Mouse (Mus musculus) heart, embryonic 14.5 days (tissue): Measurements from ENCODE around the gene Fam227a. TPM values are rescaled to one million over a fixed set of nuclear protein-coding genes. Genes with fewer than 3 reads are reported as not detected.

Source experiments
- ATAC-seq: fragments of 200-750 bp; cut with Nextera tagmentation; 2 replicates; pipeline ENCODE4 v1.8.0; 2017; ENCODE audit warnings: low read depth, moderate TSS enrichment; ENCODE audit not compliant: insufficient number of reproducible peaks, insufficient read depth, low FRiP score
- H3K27ac ChIP-seq, 2 experiments: fragments of 200-500 bp in 1 of 2; fragments of 300-500 bp in 1 of 2; sonication (generic) in 1 of 2; replicated peaks in 1 of 2; 2 replicates each; pipeline ENCODE4 v1.5.1; 2012 to 2014; ENCODE audit warnings: low read depth in 2 of 2, low read length in 2 of 2, control low read depth in 1 of 2, mild to moderate bottlenecking in 1 of 2, mixed read lengths in 1 of 2; ENCODE audit not compliant: control insufficient read depth in 1 of 2, insufficient read depth in 1 of 2
- H3K27me3 ChIP-seq: fragments of 300-500 bp; sonication (generic); 2 replicates; pipeline ENCODE4 v1.6.1; 2014; ENCODE audit warnings: mild to moderate bottlenecking, low read length, control low read depth; ENCODE audit not compliant: control insufficient read depth, insufficient read depth
- H3K36me3 ChIP-seq: fragments of 300-500 bp; sonication (generic); 2 replicates; pipeline ENCODE4 v1.6.1; 2014; ENCODE audit warnings: mild to moderate bottlenecking, control low read depth, low read length, mixed read lengths; ENCODE audit not compliant: control insufficient read depth, insufficient read depth
- H3K4me1 ChIP-seq, 2 experiments: fragments of 200-500 bp in 1 of 2; fragments of 300-500 bp in 1 of 2; sonication (generic) in 1 of 2; 2 replicates each; pipeline ENCODE4 v1.6.1; 2012 to 2014; ENCODE audit warnings: low read length in 2 of 2, control low read depth in 1 of 2, mixed read lengths in 1 of 2; ENCODE audit not compliant: control insufficient read depth in 2 of 2, insufficient read depth in 2 of 2
- H3K4me2 ChIP-seq: fragments of 300-500 bp; sonication (generic); 2 replicates; pipeline ENCODE4 v1.6.1; 2014; ENCODE audit warnings: mild to moderate bottlenecking, low read length
- H3K4me3 ChIP-seq, 2 experiments: fragments of 200-500 bp in 1 of 2; fragments of 300-500 bp in 1 of 2; sonication (generic) in 1 of 2; 2 replicates each; pipeline ENCODE4 v1.5.1; 2012 to 2014; ENCODE audit warnings: low read length in 2 of 2, mild to moderate bottlenecking in 2 of 2, control low read depth in 1 of 2, low read depth in 1 of 2, moderate library complexity in 1 of 2; ENCODE audit not compliant: control insufficient read depth in 1 of 2, insufficient read depth in 1 of 2
- H3K9ac ChIP-seq: fragments of 300-500 bp; sonication (generic); 2 replicates; pipeline ENCODE4 v1.6.1; 2014; ENCODE audit warnings: mild to moderate bottlenecking, low read length
- H3K9me3 ChIP-seq: fragments of 300-500 bp; sonication (generic); 2 replicates; pipeline ENCODE4 v1.6.1; 2016; ENCODE audit warnings: low read length, control low read depth; ENCODE audit not compliant: control insufficient read depth
- WGBS: fragments of 180-500 bp; shearing (Covaris S2); extraction: QIAGEN DNeasy Blood & Tissue Kit; methylation state at CpG from one replicate; pipeline ENCODE4 v1.1.7; 2014; 5-methylcytosine and 5-hydroxymethylcytosine counted together
- polyA plus RNA-seq: library from polyadenylated mRNA; unstranded; fragments of >200 nt; fragmentation: Nextera tagmentation; extraction: Ambion mirVana; gene quantifications from 2 replicates; pipeline ENCODE4 v1.2.1, GENCODE M21; 2014

Gene Fam227a
- polyA plus RNA-seq, 1 experiment from 2014 or later: 2.0 TPM

DNA sequence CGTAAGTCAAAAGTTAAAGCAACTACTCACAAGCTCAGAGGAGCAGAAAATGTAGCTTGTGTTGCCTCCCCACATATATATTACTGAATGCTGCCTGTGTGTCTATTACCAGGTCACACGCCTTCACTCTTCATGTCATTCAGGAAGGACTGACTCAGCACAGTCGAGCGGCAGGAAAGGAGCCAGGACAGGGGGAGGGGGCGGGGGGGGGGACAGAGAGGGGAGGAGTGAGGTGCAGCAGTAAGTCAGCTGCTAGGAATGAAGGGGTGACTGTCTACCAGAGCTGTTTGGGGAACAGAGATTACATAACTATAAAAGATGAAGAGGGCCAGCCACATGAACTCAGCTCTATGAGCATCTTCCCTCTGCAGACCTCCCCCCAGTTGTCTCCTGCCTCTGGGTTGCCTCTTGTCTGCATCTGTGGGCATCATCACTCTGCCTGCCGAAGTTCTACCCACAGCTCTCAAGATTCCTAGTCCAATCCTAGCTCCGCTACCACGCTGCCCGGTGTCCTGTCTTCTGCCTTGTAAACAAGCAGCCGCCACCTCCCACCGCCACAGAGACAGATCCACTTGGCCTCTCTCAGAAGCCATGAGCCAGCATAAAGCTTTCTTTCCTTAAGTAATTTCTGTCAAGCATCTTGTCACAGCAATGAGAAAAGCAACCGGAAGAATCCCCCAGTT lies 17.5 kb downstream of the Fam227a start:
- no peak overlapping the region for H3K4me3 ChIP-seq
- H3K36me3 ChIP-seq: peaks cover 8% of the 10 kb centered on the region; the same call in 1 of the 2 replicates
- no peaks in the 10 kb centered on the region for H3K4me1 ChIP-seq
- H3K9ac ChIP-seq: no peak overlapping the region
- H3K27me3 ChIP-seq: no peaks in the 10 kb centered on the region
- ATAC-seq: no peak
- no peak overlapping the region for H3K4me2 ChIP-seq
- no peaks in the 10 kb centered on the region for H3K9me3 ChIP-seq
- no peak overlapping the region for H3K27ac ChIP-seq
- WGBS: 55% methylated on average over 11 of the region's 12 CpGs

GRCm38 (mm10) chr15:79630471-79630870 lies 28.3 kb downstream of the Fam227a start:
- Histone ChIP-seq H3K9me3 (no peaks in the 10 kb centered on the region), H3K27ac (no peak overlapping the region), H3K4me3 (no peak overlapping the region), H3K36me3 (peaks cover 7% of the 10 kb centered on the region; the same call in 1 of the 2 replicates), H3K9ac (no peak overlapping the region), H3K4me2 (no peak overlapping the region), H3K27me3 (no peaks in the 10 kb centered on the region), H3K4me1 (no peaks in the 10 kb centered on the region)
- 54% methylated on average over 2 of the region's 2 CpGs for WGBS
- ATAC-seq: no peak

DNA sequence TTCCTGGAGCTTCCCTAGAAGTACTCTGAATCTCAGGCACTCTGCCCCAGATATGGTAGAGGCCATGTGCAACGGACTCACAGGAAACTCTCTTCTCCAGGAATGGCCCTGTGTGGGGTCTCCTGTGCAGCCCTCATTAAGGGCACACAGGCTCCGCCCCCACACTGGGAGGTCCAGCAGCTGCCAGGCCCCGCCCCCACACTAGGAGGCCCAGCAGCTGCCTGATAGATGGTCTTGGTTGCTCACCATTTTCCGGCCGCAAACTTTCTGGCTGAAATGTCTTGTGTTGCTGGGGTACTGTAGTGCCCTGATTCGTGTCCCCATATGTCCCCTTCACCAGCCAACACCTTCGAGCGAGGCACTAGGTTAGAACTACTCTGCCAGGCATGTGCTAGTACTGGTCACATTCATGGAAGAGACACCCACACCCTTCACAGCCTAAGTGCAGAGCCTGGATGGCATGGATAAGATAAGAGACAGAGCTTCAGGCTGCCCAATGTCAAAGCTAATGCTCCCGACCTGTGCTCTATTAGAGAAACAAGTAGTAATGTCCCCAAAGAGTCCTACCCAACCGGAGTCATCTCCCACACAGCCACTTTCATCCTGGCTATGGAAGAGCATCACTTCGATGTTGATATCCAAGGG lies 38.9 kb downstream of the Fam227a start:
- H3K4me1 ChIP-seq: no peaks in the 10 kb centered on the region
- 0 out of 2 replicates have a peak, but pooled peaks cover 5% of the 10 kb centered on the region for H3K36me3 ChIP-seq
- H3K4me2 ChIP-seq: no peak overlapping the region
- WGBS: 70% methylated on average over 11 of the region's 11 CpGs
- no peaks in the 10 kb centered on the region for H3K9me3 ChIP-seq
- H3K27me3 ChIP-seq: no peaks in the 10 kb centered on the region
- ATAC-seq: no peak
- no peak overlapping the region for H3K4me3 ChIP-seq
- H3K9ac ChIP-seq: no peak overlapping the region
- H3K27ac ChIP-seq: no peak overlapping the region

DNA sequence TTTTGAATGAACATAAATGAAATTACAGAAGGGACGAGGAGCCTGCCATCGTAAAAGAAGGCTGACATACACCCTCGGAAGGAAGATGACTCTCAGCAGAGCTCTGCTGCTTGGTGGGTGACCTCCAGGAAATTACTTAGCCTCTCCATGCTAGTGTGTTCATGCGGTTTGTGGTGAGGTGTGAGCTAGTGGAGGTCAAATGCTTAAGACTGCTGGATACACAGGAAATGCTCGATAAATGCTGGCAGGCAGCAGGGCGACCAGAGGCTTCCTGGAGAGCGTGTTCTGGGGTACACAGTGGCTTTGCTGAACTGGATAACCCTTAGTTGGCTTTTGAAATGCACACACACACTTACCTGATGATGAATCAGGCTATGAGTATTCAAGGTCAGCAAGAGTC lies 40.3 kb downstream of the Fam227a start:
- Histone ChIP-seq H3K9me3 (no peaks in the 10 kb centered on the region), H3K4me1 (no peaks in the 10 kb centered on the region), H3K27me3 (no peaks in the 10 kb centered on the region), H3K36me3 (0 out of 2 replicates have a peak, but pooled peaks cover 5% of the 10 kb centered on the region), H3K9ac (no peak overlapping the region), H3K4me2 (no peak overlapping the region), H3K27ac (no peak overlapping the region), H3K4me3 (no peak overlapping the region)
- ATAC-seq: no peak
- 84% methylated on average over 7 of the region's 7 CpGs for WGBS

- Histone ChIP-seq H3K9ac (no peak overlapping the region), H3K27me3 (no peaks in the 10 kb centered on the region), H3K4me1 (no peaks in the 10 kb centered on the region), H3K4me3 (no peak overlapping the region), H3K9me3 (no peaks in the 10 kb centered on the region), H3K36me3 (peaks cover 7% of the 10 kb centered on the region; the same call in 1 of the 2 replicates), H3K27ac (no peak overlapping the region), H3K4me2 (no peak overlapping the region)
- 70% methylated on average over 11 of the region's 11 CpGs for WGBS
- ATAC-seq: no peak
Measured at GRCm38 (mm10) chr15:79617135-79617534, 41.6 kb downstream of the Fam227a start.

DNA sequence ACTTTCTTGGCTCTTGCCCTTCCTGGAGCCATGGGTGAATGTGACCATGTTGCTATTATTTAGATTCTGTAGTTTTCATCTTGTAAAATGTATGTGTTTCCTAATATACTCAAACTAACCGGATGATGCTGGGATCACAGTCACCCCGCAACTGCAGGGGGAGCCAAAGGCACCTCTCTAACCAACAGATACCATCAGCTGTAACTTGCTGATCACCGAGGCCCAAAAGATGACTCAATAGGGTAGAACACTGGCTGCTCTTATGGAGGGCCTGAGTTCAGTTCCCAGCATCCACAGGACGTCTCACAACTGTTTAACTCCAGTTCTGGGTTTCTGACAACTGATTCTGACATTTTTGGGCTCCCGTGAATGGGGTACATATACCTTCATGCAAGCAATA lies 42.0 kb downstream of the Fam227a start:
- Histone ChIP-seq H3K36me3 (peaks cover 7% of the 10 kb centered on the region; the same call in 1 of the 2 replicates), H3K4me3 (no peak overlapping the region), H3K4me2 (no peak overlapping the region), H3K27me3 (no peaks in the 10 kb centered on the region), H3K9ac (no peak overlapping the region), H3K27ac (no peak overlapping the region), H3K9me3 (no peaks in the 10 kb centered on the region), H3K4me1 (no peaks in the 10 kb centered on the region)
- 73% methylated on average over 5 of the region's 5 CpGs for WGBS
- ATAC-seq: no peak

DNA sequence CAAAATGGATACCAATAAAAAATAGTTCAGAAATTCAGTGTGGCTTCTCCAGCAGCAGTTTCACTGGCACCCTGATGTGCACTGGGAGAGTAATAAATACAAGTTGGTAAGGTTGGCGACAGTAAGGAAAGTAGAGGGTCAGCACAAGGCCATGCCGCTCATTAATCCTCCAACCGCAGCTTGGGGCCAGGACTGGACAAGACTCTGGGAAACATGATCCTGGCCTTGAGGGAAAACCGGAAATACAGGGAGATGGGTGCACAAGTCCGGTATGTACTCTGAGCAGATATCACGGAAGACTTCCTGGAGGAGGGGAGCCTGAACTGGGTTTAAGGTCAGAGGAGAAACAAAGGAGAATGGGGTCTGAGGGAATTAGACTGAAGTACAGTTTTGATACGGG lies 43.3 kb downstream of the Fam227a start:
- Histone ChIP-seq H3K9me3 (no peaks in the 10 kb centered on the region), H3K9ac (no peak overlapping the region), H3K36me3 (peaks cover 7% of the 10 kb centered on the region; the same call in 1 of the 2 replicates), H3K4me1 (no peaks in the 10 kb centered on the region), H3K27ac (no peak overlapping the region), H3K4me3 (no peak overlapping the region), H3K4me2 (no peak overlapping the region), H3K27me3 (no peaks in the 10 kb centered on the region)
- WGBS: 80% methylated on average over 7 of the region's 7 CpGs
- ATAC-seq: no peak
